Mouse (Mus musculus) induced T-regulatory cell, adult 2 months (primary cell): ENCODE data around the gene Rcbtb2.
A peak's percentile ranks its signal among the peaks of the same experiment; 100 is the strongest.
"Not testable (repeated sequence)": the region's sequence is repeated elsewhere in the genome, so short reads cannot be mapped to it uniquely, and the experiment has no call there.

Experiments
- DNase-seq: peaks from one replicate; pipeline ENCODE4 v3.0.0-alpha.2; 2012; ENCODE audit warnings: low read depth

Rcbtb2 gene

GRCm38 (mm10) chr14:73122923-73123278, at the start of gene Rcbtb2:
TSS of gene Rcbtb2 (plus strand) at chr14:73123037.
- peak; percentile 43 for DNase-seq

- no peak for DNase-seq
Measured at GRCm38 (mm10) chr14:73083563-73083962, 39.3 kb upstream of the Rcbtb2 start.

GRCm38 (mm10) chr14:73086425-73086824, 36.4 kb upstream of the Rcbtb2 start:
- DNase-seq: no peak

GRCm38 (mm10) chr14:73087247-73087646, 35.6 kb upstream of the Rcbtb2 start:
- no peak for DNase-seq

- DNase-seq: peak; percentile 62
Measured at GRCm38 (mm10) chr14:73087746-73088145, 35.1 kb upstream of the Rcbtb2 start.

- DNase-seq: no peak
Measured at GRCm38 (mm10) chr14:73088224-73088623, 34.6 kb upstream of the Rcbtb2 start.

- no peak for DNase-seq
Measured at GRCm38 (mm10) chr14:73092871-73093270, 30.0 kb upstream of the Rcbtb2 start.

GRCm38 (mm10) chr14:73094802-73095550, 27.9 kb upstream of the Rcbtb2 start:
- no peak for DNase-seq

GRCm38 (mm10) chr14:73098677-73099387, 24.0 kb upstream of the Rcbtb2 start:
- peak; percentile 90 for DNase-seq

GRCm38 (mm10) chr14:73102270-73102865, 20.5 kb upstream of the Rcbtb2 start:
- DNase-seq: no peak

GRCm38 (mm10) chr14:73102986-73103385, 19.9 kb upstream of the Rcbtb2 start:
- not testable (repeated sequence) for DNase-seq

- no peak for DNase-seq
Measured at GRCm38 (mm10) chr14:73104913-73105312, 17.9 kb upstream of the Rcbtb2 start.

GRCm38 (mm10) chr14:73105407-73106185, 17.2 kb upstream of the Rcbtb2 start:
- DNase-seq: peak; percentile 56

GRCm38 (mm10) chr14:73106234-73106711, 16.6 kb upstream of the Rcbtb2 start:
- peak; percentile 85 for DNase-seq

GRCm38 (mm10) chr14:73106957-73107356, 15.9 kb upstream of the Rcbtb2 start:
- DNase-seq: no peak

- DNase-seq: no peak
Measured at GRCm38 (mm10) chr14:73107371-73107770, 15.5 kb upstream of the Rcbtb2 start.

- no peak for DNase-seq
Measured at GRCm38 (mm10) chr14:73107952-73108351, 14.9 kb upstream of the Rcbtb2 start.

- DNase-seq: no peak
Measured at GRCm38 (mm10) chr14:73110682-73111081, 12.2 kb upstream of the Rcbtb2 start.

GRCm38 (mm10) chr14:73111091-73111490, 11.7 kb upstream of the Rcbtb2 start:
- peak; percentile 21 for DNase-seq

GRCm38 (mm10) chr14:73112186-73112840, 10.5 kb upstream of the Rcbtb2 start:
- DNase-seq: peak; percentile 54

- not testable (repeated sequence) for DNase-seq
Measured at GRCm38 (mm10) chr14:73114952-73115351, 7.9 kb upstream of the Rcbtb2 start.

GRCm38 (mm10) chr14:73116301-73116700, 6.5 kb upstream of the Rcbtb2 start:
- DNase-seq: peak; percentile 70
